Mouse (Mus musculus): ENCODE results near the gene Gm42417.
A peak's percentile ranks its signal among the peaks of the same experiment; 100 is the strongest.

Gm42417 gene

GRCm38 (mm10) chr1:36513718-36514117 lies 25.5 kb downstream of the Gm42417 start:
- DNase-seq = no peak

GRCm38 (mm10) chr1:36513310-36513709 lies 25.9 kb downstream of the Gm42417 start:
- DNase-seq = no peak

GRCm38 (mm10) chr1:36512966-36513280 lies 26.3 kb downstream of the Gm42417 start:
- no peak for DNase-seq

GRCm38 (mm10) chr1:36512089-36512965 lies 26.9 kb downstream of the Gm42417 start:
- peak; percentile 57 for DNase-seq

- peak; percentile 100 for DNase-seq
Observed at GRCm38 (mm10) chr1:36511289-36512021, 27.8 kb downstream of the Gm42417 start, which contains the start of gene Cnnm3. TSS of gene Cnnm3 (plus strand) at chr1:36511867.

- DNase-seq = no peak
Observed at GRCm38 (mm10) chr1:36508238-36508637, 31.0 kb downstream of the Gm42417 start.

GRCm38 (mm10) chr1:36501261-36501660 lies 38.0 kb downstream of the Gm42417 start:
- peak; percentile 86 for DNase-seq

GRCm38 (mm10) chr1:36497312-36497711 lies 41.9 kb downstream of the Gm42417 start:
- DNase-seq = no peak

- no peak for DNase-seq
Observed at GRCm38 (mm10) chr1:36496719-36497118, 42.5 kb downstream of the Gm42417 start.

- no peak for DNase-seq
Observed at GRCm38 (mm10) chr1:36493299-36493698, 45.9 kb downstream of the Gm42417 start.

GRCm38 (mm10) chr1:36492416-36493139 lies 46.7 kb downstream of the Gm42417 start:
- DNase-seq = peak; percentile 69

GRCm38 (mm10) chr1:36489661-36490060 lies 49.6 kb downstream of the Gm42417 start:
- DNase-seq = no peak

GRCm38 (mm10) chr1:36487111-36487510 lies 52.1 kb downstream of the Gm42417 start:
- DNase-seq = no peak

GRCm38 (mm10) chr1:36485080-36485479 lies 54.1 kb downstream of the Gm42417 start:
- DNase-seq = no peak

GRCm38 (mm10) chr1:36483825-36484224 lies 55.4 kb downstream of the Gm42417 start:
- DNase-seq = no peak
